Mouse (Mus musculus) heart, embryonic 12.5 days (tissue): Measurements from ENCODE around the gene Tm6sf2. TPM values are rescaled to one million over a fixed set of nuclear protein-coding genes. Genes with fewer than 3 reads are reported as not detected.
A peak's percentile ranks its signal among the peaks of the same experiment; 100 is the strongest.

Experiments used
- ATAC-seq: fragments of 200-750 bp; cut with Nextera tagmentation; 2 replicates; pipeline ENCODE4 v1.8.0; 2017; ENCODE audit warnings: moderate TSS enrichment, moderate library complexity; ENCODE audit not compliant: insufficient number of reproducible peaks, low FRiP score
- H3K27ac ChIP-seq: fragments of 300-500 bp; sonication (generic); 2 replicates; pipeline ENCODE4 v1.5.1; 2016; ENCODE audit warnings: mild to moderate bottlenecking, moderate library complexity; ENCODE audit not compliant: poor library complexity, severe bottlenecking
- H3K27me3 ChIP-seq: fragments of 300-500 bp; sonication (generic); replicated peaks from 2 replicates; pipeline ENCODE4 v1.6.1; 2016; ENCODE audit warnings: mild to moderate bottlenecking, moderate library complexity
- H3K36me3 ChIP-seq: fragments of 300-500 bp; sonication (generic); 2 replicates; pipeline ENCODE4 v1.6.1; 2016; ENCODE audit warnings: mild to moderate bottlenecking, moderate library complexity
- H3K4me1 ChIP-seq: fragments of 300-500 bp; sonication (generic); replicated peaks from 2 replicates; pipeline ENCODE4 v1.6.1; 2016; ENCODE audit warnings: mild to moderate bottlenecking
- H3K4me2 ChIP-seq: fragments of 300-500 bp; sonication (generic); 2 replicates; pipeline ENCODE4 v1.6.1; 2016; ENCODE audit warnings: mild to moderate bottlenecking, moderate library complexity
- H3K4me3 ChIP-seq: fragments of 300-500 bp; sonication (generic); 2 replicates; pipeline ENCODE4 v1.5.1; 2016; ENCODE audit warnings: mild to moderate bottlenecking
- H3K9ac ChIP-seq: fragments of 300-500 bp; sonication (generic); 2 replicates; pipeline ENCODE4 v1.6.1; 2016; ENCODE audit warnings: mild to moderate bottlenecking, moderate library complexity
- H3K9me3 ChIP-seq: fragments of 300-500 bp; sonication (generic); replicated peaks from 2 replicates; pipeline ENCODE4 v1.6.1; 2016; ENCODE audit warnings: mild to moderate bottlenecking, moderate library complexity
- WGBS: fragments of 180-500 bp; shearing (Covaris S2); methylation state at CpG from one replicate; pipeline ENCODE4 v1.1.7; 2016; 5-methylcytosine and 5-hydroxymethylcytosine counted together
- polyA plus RNA-seq: library from polyadenylated mRNA; unstranded; fragments of >200 nt; fragmentation: Nextera tagmentation; extraction: Ambion mirVana; gene quantifications from 2 replicates; pipeline ENCODE4 v1.2.1, GENCODE M21; 2016

Gene Tm6sf2
- polyA plus RNA-seq, 1 experiment from 2014 or later, result 1.3 TPM

DNA sequence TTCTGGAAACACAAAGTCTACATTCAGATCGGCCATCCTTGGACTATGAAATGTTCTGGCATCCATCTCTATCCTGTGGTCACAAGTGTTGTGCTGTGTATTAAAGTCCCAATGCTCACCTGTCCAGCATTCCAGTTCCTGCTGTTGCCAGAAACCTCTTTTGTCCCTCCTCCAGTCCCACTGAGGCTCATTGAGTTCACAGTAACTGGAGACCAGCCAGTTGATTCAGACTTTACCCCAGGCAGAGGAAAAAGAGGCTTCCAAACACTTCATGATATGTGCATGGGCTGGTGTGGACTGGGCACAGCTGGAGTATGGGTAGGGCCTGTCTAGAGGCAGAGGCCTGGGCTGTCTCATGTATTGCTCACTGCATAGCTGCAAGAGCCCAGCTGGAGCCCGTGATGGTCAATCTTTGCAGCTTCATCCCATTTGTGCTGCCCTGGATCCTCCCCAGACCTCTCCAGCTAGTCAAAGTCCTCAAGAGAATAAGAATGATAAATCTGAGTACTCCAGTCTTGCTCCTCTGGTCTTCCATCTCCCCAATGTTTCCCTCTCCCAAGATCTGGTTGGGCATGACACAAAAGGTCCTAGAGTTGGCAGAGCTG is 786 bp upstream of the Tm6sf2 start:
- Histone ChIP-seq H3K9me3 (no peaks in the 10 kb centered on the region), H3K4me3 (no peak overlapping the region), H3K9ac (no peak overlapping the region), H3K27me3 (no peaks in the 10 kb centered on the region), H3K27ac (no peak overlapping the region), H3K36me3 (peaks cover 46% of the 10 kb centered on the region), H3K4me1 (peaks cover 20% of the 10 kb centered on the region), H3K4me2 (peak overlapping the region; percentile 77; the same call in 1 of the 2 replicates)
- 70% methylated on average over 2 of the region's 2 CpGs for WGBS
- no peak for ATAC-seq

DNA sequence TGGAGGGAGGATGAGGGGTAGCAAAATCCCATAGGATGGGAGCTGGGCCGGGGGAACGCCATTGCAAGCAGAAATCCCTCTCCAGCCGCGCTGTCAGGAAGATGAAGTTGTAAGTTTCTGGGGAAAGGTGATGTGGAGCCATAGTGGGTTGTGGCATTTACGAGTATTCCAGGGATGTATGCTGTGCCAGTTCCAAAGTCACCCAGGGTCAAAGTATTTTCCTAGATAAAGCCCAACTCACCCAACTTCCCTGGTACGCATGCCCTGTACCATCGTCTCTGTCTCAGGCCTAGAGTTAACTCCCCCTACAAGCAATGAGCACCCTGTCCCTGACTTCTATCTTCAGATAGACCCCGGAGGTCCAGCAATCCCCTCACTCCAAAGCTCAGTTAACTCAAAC is 396 bp downstream of the Tm6sf2 start:
- H3K9me3 ChIP-seq, result no peaks in the 10 kb centered on the region
- H3K4me2 ChIP-seq, result peak overlapping the region; percentile 77
- peak overlapping the region; percentile 40 for H3K4me3 ChIP-seq
- ATAC-seq, result no peak
- no peaks in the 10 kb centered on the region for H3K27me3 ChIP-seq
- WGBS, result 52% methylated on average over 8 of the region's 8 CpGs
- no peak overlapping the region for H3K27ac ChIP-seq
- H3K4me1 ChIP-seq, result peaks cover 20% of the 10 kb centered on the region
- peaks cover 36% of the 10 kb centered on the region for H3K36me3 ChIP-seq
- H3K9ac ChIP-seq, result peak overlapping the region; percentile 63

DNA sequence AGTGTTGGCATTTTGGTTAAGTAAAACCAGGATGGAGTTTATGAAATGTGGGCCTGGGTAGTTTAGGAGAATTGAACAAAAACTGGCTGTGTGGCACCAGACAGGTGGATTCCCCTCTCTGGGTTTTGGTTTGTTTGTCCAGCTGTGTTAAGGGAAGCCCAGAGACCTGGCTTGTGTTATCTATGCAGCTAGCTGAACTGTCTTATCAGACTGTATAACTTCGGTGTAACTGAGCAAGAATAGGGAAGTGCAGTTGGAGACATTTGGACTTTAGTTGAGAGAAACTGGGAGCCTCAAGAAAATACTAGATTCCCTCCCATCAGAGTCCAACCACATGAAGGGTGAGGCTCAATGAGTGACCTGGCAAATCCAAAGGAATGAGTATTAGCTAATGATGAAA is 958 bp downstream of the Tm6sf2 start:
- Histone ChIP-seq H3K27ac (no peak overlapping the region), H3K36me3 (peaks cover 30% of the 10 kb centered on the region), H3K4me1 (peaks cover 17% of the 10 kb centered on the region), H3K9me3 (no peaks in the 10 kb centered on the region), H3K9ac (no peak overlapping the region), H3K4me3 (no peak overlapping the region), H3K27me3 (no peaks in the 10 kb centered on the region), H3K4me2 (no peak overlapping the region)
- ATAC-seq, result no peak
- WGBS, result 42% methylated on average over 1 of the region's 1 CpGs

DNA sequence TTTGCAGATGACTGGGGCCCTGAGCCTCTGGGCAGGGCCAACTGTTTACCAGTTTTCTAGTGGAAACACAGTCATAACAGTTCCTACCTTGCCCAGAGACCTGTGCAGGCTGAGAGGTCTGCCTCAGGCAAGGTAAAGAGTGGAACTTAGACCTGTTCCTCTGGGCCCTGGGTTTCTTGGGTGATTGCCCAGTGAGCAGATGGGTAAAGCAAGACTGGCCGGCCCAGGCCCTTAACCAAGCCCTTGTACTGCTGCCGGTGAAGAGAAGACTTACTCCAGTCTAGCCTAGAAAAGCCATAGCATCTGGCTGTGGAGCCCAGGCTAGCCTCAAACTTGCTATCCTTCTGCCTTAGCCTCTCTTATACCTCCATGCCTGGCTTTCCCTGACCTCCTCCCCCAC is 9.3 kb downstream of the Tm6sf2 start:
- ATAC-seq, result no peak
- Histone ChIP-seq H3K4me2 (no peak overlapping the region), H3K36me3 (no peaks in the 10 kb centered on the region), H3K27me3 (peaks cover 55% of the 10 kb centered on the region), H3K4me1 (peaks cover 30% of the 10 kb centered on the region), H3K9me3 (no peaks in the 10 kb centered on the region), H3K9ac (no peak overlapping the region), H3K4me3 (no peak overlapping the region), H3K27ac (no peak overlapping the region)
- WGBS, result 89% methylated on average over 2 of the region's 2 CpGs

DNA sequence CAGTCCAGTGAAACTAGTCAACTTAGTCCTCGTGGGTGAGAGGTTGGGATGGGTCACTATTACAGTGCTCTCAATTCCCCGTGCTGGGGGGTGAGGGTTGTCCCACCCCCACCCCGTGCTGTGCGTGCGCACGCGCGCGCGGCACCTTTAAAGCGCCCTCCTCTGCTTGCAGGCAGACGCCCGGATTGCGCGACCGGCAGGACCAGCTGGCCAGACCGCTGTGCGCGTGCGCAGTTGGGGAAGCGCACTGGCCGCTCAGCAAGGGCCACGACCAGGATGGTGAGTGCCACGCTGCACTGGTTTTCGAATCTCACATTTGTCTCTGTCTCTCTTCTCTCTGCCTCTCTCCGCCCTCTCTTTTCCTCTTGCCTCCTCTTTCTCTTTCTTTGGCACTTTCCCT is 10.6 kb downstream of the Tm6sf2 start, which contains the start of gene Hapln4:
Gene Hapln4, plus strand, starts transcription at position 173 of the 400 bp plus-strand sequence.
- peak within 1 kb of the TSS; percentile 40; the same call in 1 of the 2 replicates for H3K9ac ChIP-seq

DNA sequence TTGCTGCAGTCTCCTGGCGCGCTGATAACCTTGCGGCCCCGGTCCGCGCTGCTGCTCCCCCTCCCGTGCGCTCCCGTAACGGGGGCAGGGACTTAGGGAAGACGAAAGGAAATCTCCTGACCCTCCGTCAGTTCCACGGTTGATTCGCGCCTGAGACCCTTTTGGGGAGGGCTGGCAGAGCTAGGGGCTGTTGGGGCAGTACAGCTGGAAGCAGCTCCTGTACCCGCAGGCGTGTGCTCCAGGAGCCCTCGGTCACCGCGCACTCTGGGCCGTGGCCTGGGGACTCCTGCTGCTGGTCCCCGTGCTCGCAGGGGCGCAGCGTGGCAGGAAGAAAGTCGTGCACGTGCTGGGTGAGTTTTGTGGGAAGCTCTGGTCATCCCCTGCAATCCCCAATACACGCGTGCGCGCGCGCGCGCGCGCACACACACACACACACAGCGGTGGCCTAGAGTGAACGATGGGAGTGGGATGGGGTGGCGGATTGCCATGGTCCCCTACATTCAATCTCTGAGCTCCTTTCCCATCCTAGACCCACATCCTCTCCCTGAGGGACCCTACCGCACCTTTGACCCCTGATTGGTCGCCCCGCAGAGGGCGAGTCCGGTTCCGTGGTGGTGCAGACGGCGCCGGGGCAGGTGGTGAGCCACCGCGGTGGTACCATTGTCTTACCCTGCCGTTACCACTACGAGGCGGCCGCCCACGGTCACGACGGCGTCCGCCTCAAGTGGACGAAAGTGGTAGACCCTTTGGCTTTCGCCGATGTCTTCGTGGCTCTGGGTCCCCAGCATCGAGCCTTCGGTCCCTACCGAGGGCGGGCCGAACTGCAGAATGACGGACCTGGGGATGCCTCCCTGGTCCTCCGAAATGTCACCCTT is 11.7 kb downstream of the Tm6sf2 start:
- Histone ChIP-seq H3K9ac (peak overlapping the region; percentile 40; the same call in 1 of the 2 replicates), H3K27me3 (peaks cover 79% of the 10 kb centered on the region)
- ATAC-seq, result peak; percentile 16; the same call in 1 of the 2 replicates

More for the DNA sequence above, 10.6 kb downstream of the Tm6sf2 start, which contains the start of gene Hapln4:
- H3K27me3 ChIP-seq, result peaks cover 68% of the 10 kb centered on the region
- ATAC-seq, result no peak
- H3K9me3 ChIP-seq, result no peaks in the 10 kb centered on the region
- H3K36me3 ChIP-seq, result no peaks in the 10 kb centered on the region
- H3K4me2 ChIP-seq, result peak within 1 kb of the TSS; percentile 82
- H3K4me1 ChIP-seq, result peaks cover 35% of the 10 kb centered on the region
- H3K27ac ChIP-seq, result no peak within 1 kb of the TSS
- WGBS, result under 1% methylated on average over 26 of the region's 26 CpGs
- peak within 1 kb of the TSS; percentile 46 for H3K4me3 ChIP-seq

DNA sequence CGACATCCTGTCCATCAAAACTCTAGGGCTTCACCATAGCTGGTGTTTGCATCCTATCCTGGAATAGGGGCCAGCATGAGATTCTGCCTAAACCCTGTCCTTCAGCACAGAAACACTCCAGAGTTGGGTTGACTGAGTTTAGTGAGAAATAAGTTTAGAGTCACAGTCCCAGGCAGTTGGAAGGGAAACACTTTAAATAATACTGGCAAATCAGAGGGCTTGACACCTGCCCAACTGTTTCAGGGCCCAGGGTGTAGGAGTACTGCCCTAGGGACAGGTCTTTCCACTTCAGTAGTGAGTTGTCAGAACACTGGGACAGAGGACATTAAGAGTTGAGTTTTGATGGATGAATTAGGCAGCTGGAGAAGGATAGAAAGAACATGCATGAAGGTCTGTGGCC is 13.4 kb downstream of the Tm6sf2 start:
- peaks cover 24% of the 10 kb centered on the region for H3K4me1 ChIP-seq
- 38% methylated on average over 1 of the region's 1 CpGs for WGBS
- no peaks in the 10 kb centered on the region for H3K9me3 ChIP-seq
- H3K27me3 ChIP-seq, result peaks cover 96% of the 10 kb centered on the region
- H3K9ac ChIP-seq, result no peak overlapping the region
- ATAC-seq, result no peak
- no peak overlapping the region for H3K4me3 ChIP-seq
- no peaks in the 10 kb centered on the region for H3K36me3 ChIP-seq
- H3K27ac ChIP-seq, result no peak overlapping the region
- no peak overlapping the region for H3K4me2 ChIP-seq

More for the DNA sequence above, 11.7 kb downstream of the Tm6sf2 start:
- Histone ChIP-seq H3K4me3 (peak overlapping the region; percentile 46), H3K27ac (no peak overlapping the region), H3K4me2 (peak overlapping the region; percentile 82), H3K9me3 (no peaks in the 10 kb centered on the region), H3K36me3 (no peaks in the 10 kb centered on the region), H3K4me1 (peaks cover 28% of the 10 kb centered on the region)
- WGBS, result 2% methylated on average over 71 of the region's 71 CpGs

DNA sequence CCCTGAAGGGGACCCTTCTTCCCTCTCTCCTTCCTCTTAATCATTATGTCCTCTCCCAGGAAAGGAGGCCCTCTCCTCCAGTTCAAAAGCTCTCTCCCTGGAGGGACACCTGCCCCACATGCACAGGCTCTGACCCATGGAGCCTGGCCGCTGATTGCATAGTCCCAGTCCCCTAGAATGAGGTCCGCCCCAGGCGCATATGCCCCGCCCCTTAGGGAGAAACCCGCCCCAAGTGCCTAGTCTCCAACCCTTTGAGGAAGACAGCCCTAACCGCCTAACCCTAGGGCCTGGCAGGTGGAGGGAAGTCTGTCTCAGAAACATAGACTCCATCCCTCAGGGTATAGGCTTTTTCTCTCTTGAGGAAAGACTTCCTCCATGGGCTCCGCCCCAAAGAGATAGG is 14.5 kb downstream of the Tm6sf2 start:
- Histone ChIP-seq H3K4me1 (peaks cover 24% of the 10 kb centered on the region), H3K36me3 (no peaks in the 10 kb centered on the region), H3K4me3 (no peak overlapping the region), H3K9me3 (no peaks in the 10 kb centered on the region), H3K9ac (no peak overlapping the region), H3K27ac (no peak overlapping the region), H3K4me2 (no peak overlapping the region), H3K27me3 (peaks cover 99% of the 10 kb centered on the region)
- 5% methylated on average over 7 of the region's 7 CpGs for WGBS
- ATAC-seq, result no peak

DNA sequence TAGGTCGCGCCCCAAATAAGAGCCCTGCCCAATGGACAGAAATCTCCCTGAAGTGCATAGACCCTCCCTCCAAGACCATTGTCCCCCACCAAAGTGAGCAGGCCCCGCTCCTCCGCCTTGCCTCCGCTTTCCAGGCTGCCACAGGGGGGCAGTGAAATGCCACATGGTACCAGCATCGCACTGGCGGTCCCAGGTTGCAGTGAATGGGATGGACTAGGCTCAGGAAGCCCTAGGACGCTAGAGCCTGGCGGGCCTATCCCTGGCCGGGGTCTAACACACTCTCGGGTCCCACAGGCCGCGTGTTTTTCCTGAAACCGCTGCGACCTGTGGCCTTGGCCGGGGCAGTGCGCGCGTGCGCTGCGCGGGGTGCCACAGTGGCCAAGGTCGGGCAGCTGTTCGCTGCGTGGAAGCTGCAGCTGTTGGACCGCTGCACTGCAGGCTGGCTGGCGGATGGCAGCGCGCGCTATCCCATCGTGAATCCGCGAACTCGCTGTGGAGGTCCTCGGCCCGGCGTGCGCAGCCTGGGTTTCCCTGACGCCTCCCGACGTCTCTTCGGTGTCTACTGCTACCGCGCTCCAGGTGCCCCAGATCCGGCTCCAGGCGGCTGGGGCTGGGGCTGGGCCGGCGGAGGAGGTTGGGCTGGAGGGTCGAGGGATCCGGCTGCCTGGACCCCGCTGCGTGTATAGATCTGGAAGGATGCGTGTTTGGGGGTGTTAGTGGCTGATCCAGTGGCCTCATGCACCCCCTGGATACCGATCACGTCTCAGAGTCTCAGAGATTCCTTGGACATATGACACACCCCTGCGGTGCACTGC is 15.3 kb downstream of the Tm6sf2 start:
- 4% methylated on average over 56 of the region's 56 CpGs for WGBS

DNA sequence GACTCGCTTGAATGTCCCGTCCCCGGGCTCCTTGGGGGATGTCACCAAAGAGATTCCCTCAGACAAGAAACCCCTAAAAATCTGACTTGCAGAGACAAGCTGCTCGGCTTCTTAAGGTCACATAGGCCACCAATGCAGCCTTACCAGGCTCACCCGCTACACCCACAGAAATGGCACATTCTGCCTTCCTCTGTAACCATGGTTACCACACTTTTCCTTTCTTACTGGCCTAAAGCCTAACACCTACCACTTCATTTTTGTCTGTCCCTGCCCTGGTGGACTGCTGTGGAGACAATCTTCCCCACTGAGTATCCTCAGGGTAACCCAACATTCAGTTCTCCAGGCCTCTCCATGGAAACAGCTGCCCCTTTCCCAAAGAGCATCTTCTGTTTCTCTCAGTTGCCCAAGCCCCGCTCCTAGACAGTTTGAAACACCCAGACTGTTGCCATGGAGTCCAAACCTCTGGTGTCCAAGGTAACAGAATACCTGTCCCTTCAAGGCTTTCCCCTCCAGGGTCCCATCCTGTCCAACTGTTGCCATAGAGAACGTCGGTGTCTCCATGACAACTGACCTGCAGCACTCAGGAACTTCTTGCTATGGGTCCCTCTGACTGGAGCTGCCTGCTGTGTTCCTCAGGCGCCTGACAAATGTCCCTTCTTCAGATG is 16.7 kb downstream of the Tm6sf2 start:
- no peaks in the 10 kb centered on the region for H3K36me3 ChIP-seq
- 60% methylated on average over 9 of the region's 9 CpGs for WGBS
- no peak overlapping the region for H3K27ac ChIP-seq
- no peak overlapping the region for H3K9ac ChIP-seq
- no peaks in the 10 kb centered on the region for H3K9me3 ChIP-seq
- H3K27me3 ChIP-seq, result peaks cover 91% of the 10 kb centered on the region
- peaks cover 10% of the 10 kb centered on the region for H3K4me1 ChIP-seq
- H3K4me2 ChIP-seq, result no peak overlapping the region
- no peak for ATAC-seq
- H3K4me3 ChIP-seq, result no peak overlapping the region

More for the DNA sequence above, 15.3 kb downstream of the Tm6sf2 start:
- ATAC-seq, result no peak
- Histone ChIP-seq H3K9me3 (no peaks in the 10 kb centered on the region), H3K4me2 (peak overlapping the region; percentile 67), H3K27me3 (peaks cover 91% of the 10 kb centered on the region), H3K27ac (no peak overlapping the region), H3K9ac (peak overlapping the region; percentile 22; the same call in 1 of the 2 replicates), H3K4me1 (peaks cover 24% of the 10 kb centered on the region), H3K36me3 (no peaks in the 10 kb centered on the region), H3K4me3 (peak overlapping the region; percentile 36)
